Mouse (Mus musculus) forebrain, embryonic 11.5 days (tissue): ENCODE results near the gene Slc25a3. TPM values are rescaled to one million over a fixed set of nuclear protein-coding genes. Genes with fewer than 3 reads are reported as not detected.

Experiments used
- ATAC-seq: fragments of 200-750 bp; cut with Nextera tagmentation; replicated peaks from 2 replicates; pipeline ENCODE4 v1.8.0; 2017; ENCODE audit warnings: moderate TSS enrichment; ENCODE audit not compliant: low FRiP score
- DNase-seq: peaks from one replicate; pipeline ENCODE4 v3.0.0-alpha.2; 2017; ENCODE audit warnings: low spot score
- H3K27ac ChIP-seq: fragments of 300-500 bp; sonication (generic); 2 replicates; pipeline ENCODE4 v1.5.1; 2014; ENCODE audit warnings: low read depth, low read length
- H3K27me3 ChIP-seq: fragments of 300-500 bp; sonication (generic); 2 replicates; pipeline ENCODE4 v1.6.1; 2014; ENCODE audit warnings: mild to moderate bottlenecking, low read length, mixed read lengths; ENCODE audit not compliant: control insufficient read depth, insufficient read depth
- H3K36me3 ChIP-seq: fragments of 300-500 bp; sonication (generic); 2 replicates; pipeline ENCODE4 v1.6.1; 2014; ENCODE audit warnings: mild to moderate bottlenecking, low read length, moderate library complexity, mixed read lengths; ENCODE audit not compliant: control insufficient read depth, insufficient read depth
- H3K4me1 ChIP-seq: fragments of 300-500 bp; sonication (generic); replicated peaks from 2 replicates; pipeline ENCODE4 v1.6.1; 2014; ENCODE audit warnings: low read length, mixed read lengths; ENCODE audit not compliant: control insufficient read depth, insufficient read depth
- H3K4me2 ChIP-seq: fragments of 300-500 bp; sonication (generic); 2 replicates; pipeline ENCODE4 v1.6.1; 2014; ENCODE audit warnings: low read depth, mild to moderate bottlenecking, low read length, moderate library complexity, mixed read lengths; ENCODE audit not compliant: severe bottlenecking
- H3K4me3 ChIP-seq: fragments of 300-500 bp; sonication (generic); 2 replicates; pipeline ENCODE4 v1.5.1; 2014; ENCODE audit warnings: low read depth, low read length
- H3K9ac ChIP-seq: fragments of 300-500 bp; sonication (generic); 2 replicates; pipeline ENCODE4 v1.6.1; 2014; ENCODE audit warnings: low read length
- H3K9me3 ChIP-seq: fragments of 300-500 bp; sonication (generic); 2 replicates; pipeline ENCODE4 v1.6.1; 2016; ENCODE audit warnings: low read length, mixed read lengths; ENCODE audit not compliant: control insufficient read depth
- WGBS: fragments of 180-500 bp; shearing (Covaris S2); extraction: QIAGEN DNeasy Blood & Tissue Kit; methylation state at CpG from one replicate; pipeline ENCODE4 v1.1.7; 2014; 5-methylcytosine and 5-hydroxymethylcytosine counted together
- polyA plus RNA-seq: library from polyadenylated mRNA; unstranded; fragments of >200 nt; fragmentation: Nextera tagmentation; extraction: Ambion mirVana; gene quantifications from 2 replicates; pipeline ENCODE4 v1.2.1, GENCODE M21; 2014

The Slc25a3 gene
- polyA plus RNA-seq, 1 experiment from 2014 or later, result 404 TPM

DNA sequence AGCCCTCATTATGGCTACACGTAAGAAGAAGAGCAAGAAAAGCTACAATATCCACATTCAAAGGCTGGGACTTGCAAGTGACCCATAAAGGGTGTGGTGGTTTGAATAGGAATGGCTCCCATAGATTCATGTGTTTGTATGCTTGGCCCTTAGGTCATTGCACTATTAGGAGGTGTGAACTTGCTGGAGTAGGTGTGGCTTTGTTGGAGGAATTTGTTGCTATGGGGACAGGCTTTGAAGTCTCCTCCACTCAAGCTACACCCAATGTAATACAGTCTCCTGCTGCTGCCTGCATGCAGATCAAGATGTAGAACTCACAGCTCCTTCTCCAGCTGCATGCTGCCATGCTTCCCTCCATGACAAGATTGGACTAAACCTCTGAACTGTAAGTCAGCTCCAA lies 7.7 kb upstream of the Slc25a3 start:
- H3K4me2 ChIP-seq, result no peak overlapping the region
- H3K4me3 ChIP-seq, result no peak overlapping the region
- 78% methylated on average over 1 of the region's 1 CpGs for WGBS
- no peak overlapping the region for H3K27ac ChIP-seq
- no peaks in the 10 kb centered on the region for H3K9me3 ChIP-seq
- H3K9ac ChIP-seq, result no peak overlapping the region
- H3K27me3 ChIP-seq, result no peaks in the 10 kb centered on the region
- H3K36me3 ChIP-seq, result no peaks in the 10 kb centered on the region
- ATAC-seq, result no peak
- DNase-seq, result no peak
- H3K4me1 ChIP-seq, result no peaks in the 10 kb centered on the region

- Histone ChIP-seq H3K4me1 (no peaks in the 10 kb centered on the region), H3K4me2 (no peak overlapping the region), H3K27ac (no peak overlapping the region), H3K9ac (no peak overlapping the region), H3K9me3 (no peaks in the 10 kb centered on the region), H3K27me3 (no peaks in the 10 kb centered on the region), H3K4me3 (no peak overlapping the region), H3K36me3 (no peaks in the 10 kb centered on the region)
- ATAC-seq (no peak), DNase-seq (no peak)
- 73% methylated on average over 3 of the region's 3 CpGs for WGBS
Observed at GRCm38 (mm10) chr10:91130792-91131191, 6.9 kb upstream of the Slc25a3 start.

GRCm38 (mm10) chr10:91128551-91129160 lies 4.8 kb upstream of the Slc25a3 start:
- ATAC-seq (no peak), DNase-seq (no peak)
- Histone ChIP-seq H3K36me3 (no peaks in the 10 kb centered on the region), H3K4me1 (no peaks in the 10 kb centered on the region), H3K4me2 (no peak overlapping the region), H3K4me3 (no peak overlapping the region), H3K9ac (no peak overlapping the region), H3K27ac (no peak overlapping the region), H3K9me3 (no peaks in the 10 kb centered on the region), H3K27me3 (no peaks in the 10 kb centered on the region)
- WGBS, result 78% methylated on average over 1 of the region's 1 CpGs

DNA sequence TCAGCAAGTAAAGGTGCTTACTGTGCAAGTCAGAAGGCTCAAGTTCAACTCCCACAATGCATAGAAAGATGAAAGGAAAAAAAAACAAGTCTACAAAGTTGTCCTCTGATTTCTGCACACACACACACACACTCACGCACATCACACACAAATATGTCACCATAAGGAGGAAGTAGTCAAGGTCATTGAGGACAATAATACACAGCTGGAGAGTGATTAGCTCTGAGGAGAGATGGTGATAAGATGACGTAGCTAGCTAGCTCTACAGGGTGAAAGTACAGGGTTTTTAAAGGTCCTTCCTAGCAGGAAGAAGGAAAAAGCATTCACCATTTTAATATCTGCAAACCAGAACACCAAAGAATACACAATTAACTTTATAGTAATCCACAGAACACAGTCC lies 3.5 kb upstream of the Slc25a3 start:
- ATAC-seq, result no peak
- peaks cover 3% of the 10 kb centered on the region; the same call in 1 of the 2 replicates for H3K4me1 ChIP-seq
- H3K4me2 ChIP-seq, result no peak overlapping the region
- H3K36me3 ChIP-seq, result no peaks in the 10 kb centered on the region
- DNase-seq, result no peak
- no peaks in the 10 kb centered on the region for H3K9me3 ChIP-seq
- 80% methylated on average over 2 of the region's 2 CpGs for WGBS
- H3K4me3 ChIP-seq, result no peak overlapping the region
- no peak overlapping the region for H3K9ac ChIP-seq
- no peaks in the 10 kb centered on the region for H3K27me3 ChIP-seq
- no peak overlapping the region for H3K27ac ChIP-seq

DNA sequence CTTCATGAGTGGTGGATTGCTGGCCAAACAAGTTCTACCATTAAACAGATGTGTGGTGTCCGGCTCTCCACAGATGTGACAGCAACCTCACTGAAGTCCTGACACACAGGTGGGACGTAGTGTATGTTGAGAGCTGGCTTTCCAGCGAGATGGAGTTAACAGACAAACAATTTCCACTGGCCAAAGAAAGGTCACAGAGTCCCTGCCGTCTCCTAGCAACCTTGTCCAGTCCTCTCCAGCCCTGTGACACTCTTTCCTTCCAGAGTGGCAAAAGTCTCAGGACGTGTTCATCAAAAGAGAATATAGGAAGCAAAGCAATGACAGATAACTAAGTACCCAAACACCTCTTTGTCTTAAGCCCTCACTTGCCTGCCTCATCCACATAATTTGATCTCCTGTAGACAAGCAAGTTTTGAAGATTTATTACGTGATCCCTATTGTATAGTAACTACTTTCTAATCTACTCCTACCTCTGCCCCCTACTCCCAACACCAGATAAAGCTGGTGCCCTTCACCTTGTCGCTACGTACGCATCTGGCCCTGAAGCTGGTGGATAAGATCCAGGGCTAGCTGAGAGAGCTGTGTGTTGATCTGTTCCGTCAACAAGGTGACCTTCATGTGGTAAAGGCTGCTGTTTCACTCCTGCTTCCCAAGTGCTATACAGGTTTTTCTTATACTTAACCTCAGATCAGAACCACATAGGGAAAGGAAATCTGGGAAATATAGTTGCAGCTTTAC lies 2.9 kb upstream of the Slc25a3 start:
- H3K27ac ChIP-seq, result no peak overlapping the region
- H3K9me3 ChIP-seq, result no peaks in the 10 kb centered on the region
- no peaks in the 10 kb centered on the region; the same call in 1 of the 2 replicates for H3K36me3 ChIP-seq
- H3K4me1 ChIP-seq, result peaks cover 8% of the 10 kb centered on the region; the same call in 1 of the 2 replicates
- no peak overlapping the region for H3K4me2 ChIP-seq
- no peaks in the 10 kb centered on the region for H3K27me3 ChIP-seq
- H3K9ac ChIP-seq, result no peak overlapping the region
- ATAC-seq (no peak), DNase-seq (no peak)
- no peak overlapping the region for H3K4me3 ChIP-seq
- WGBS, result 83% methylated on average over 10 of the region's 10 CpGs

DNA sequence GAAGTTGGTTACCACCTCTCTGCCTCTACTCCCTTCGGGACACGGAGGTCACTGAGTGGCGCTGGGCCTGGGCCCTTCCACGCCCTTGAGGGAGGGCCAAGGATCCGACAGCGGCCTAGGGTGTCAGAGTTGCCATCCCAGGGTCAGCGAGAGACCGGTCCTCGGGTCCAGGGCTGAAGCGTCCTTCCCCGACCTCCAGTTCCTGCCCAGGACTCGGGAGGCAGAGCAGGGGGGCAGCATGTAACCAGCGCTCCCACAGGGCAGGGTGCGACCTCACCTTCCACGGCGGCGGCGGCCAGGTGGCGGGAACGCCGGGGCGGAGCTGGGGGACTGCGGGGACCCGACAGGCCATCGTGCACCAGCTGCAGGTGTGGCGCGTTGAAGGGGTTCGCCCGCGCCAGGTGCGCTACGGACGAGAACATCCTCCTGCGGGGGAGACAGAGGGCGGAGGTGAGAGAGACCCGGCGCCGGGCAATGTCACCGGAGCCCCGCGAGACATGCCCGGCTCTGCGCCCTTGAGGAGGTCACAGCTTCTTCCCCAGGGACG lies 505 bp downstream of the Slc25a3 start:
- H3K27me3 ChIP-seq, result no peaks in the 10 kb centered on the region
- no peak for DNase-seq

DNA sequence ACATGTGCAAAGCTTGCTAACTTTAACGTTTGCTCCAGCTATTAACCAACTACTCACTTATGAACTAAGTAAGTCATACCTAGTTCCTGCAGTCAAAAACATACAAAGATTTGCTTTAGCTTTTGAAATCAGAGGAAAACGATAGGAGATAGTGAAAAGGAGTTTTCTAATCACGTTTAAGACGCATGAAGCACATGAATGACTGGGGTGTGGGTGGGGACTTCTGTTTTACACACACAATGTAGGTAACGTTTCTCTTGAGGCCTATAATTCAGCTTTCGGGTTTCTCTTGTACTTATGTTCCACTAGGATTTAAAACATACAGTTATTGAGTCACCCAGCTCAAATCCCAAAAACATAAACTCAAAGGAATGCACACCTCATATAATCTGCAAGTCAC lies 1.2 kb downstream of the Slc25a3 start:
- H3K27ac ChIP-seq, result no peak overlapping the region
- no peak for DNase-seq
- WGBS, result 40% methylated on average over 6 of the region's 6 CpGs
- peaks cover 8% of the 10 kb centered on the region; the same call in 1 of the 2 replicates for H3K4me1 ChIP-seq
- no peak for ATAC-seq
- H3K9ac ChIP-seq, result peak overlapping the region; percentile 96
- H3K27me3 ChIP-seq, result no peaks in the 10 kb centered on the region
- H3K4me3 ChIP-seq, result peak overlapping the region; percentile 96
- H3K4me2 ChIP-seq, result peak overlapping the region; percentile 76
- peaks cover 17% of the 10 kb centered on the region for H3K36me3 ChIP-seq
- no peaks in the 10 kb centered on the region for H3K9me3 ChIP-seq

More for the DNA sequence above, 505 bp downstream of the Slc25a3 start:
- Histone ChIP-seq H3K4me3 (peak overlapping the region; percentile 96), H3K36me3 (peaks cover 14% of the 10 kb centered on the region), H3K27ac (peak overlapping the region; percentile 38; the same call in 1 of the 2 replicates), H3K9ac (peak overlapping the region; percentile 96), H3K4me2 (peak overlapping the region; percentile 76), H3K9me3 (no peaks in the 10 kb centered on the region), H3K4me1 (peaks cover 8% of the 10 kb centered on the region; the same call in 1 of the 2 replicates)
- peak; percentile 61 for ATAC-seq
- WGBS, result under 1% methylated on average over 44 of the region's 44 CpGs

GRCm38 (mm10) chr10:91116958-91117357 lies 6.9 kb downstream of the Slc25a3 start:
- H3K9ac ChIP-seq, result no peak overlapping the region
- H3K4me3 ChIP-seq, result no peak overlapping the region
- peaks cover 48% of the 10 kb centered on the region for H3K36me3 ChIP-seq
- no peaks in the 10 kb centered on the region for H3K9me3 ChIP-seq
- no peaks in the 10 kb centered on the region for H3K27me3 ChIP-seq
- peaks cover 2% of the 10 kb centered on the region; the same call in 1 of the 2 replicates for H3K4me1 ChIP-seq
- no peak for DNase-seq
- 92% methylated on average over 12 of the region's 12 CpGs for WGBS
- no peak overlapping the region for H3K4me2 ChIP-seq
- H3K27ac ChIP-seq, result no peak overlapping the region
- no peak for ATAC-seq
